Mouse (Mus musculus): Measurements from ENCODE around the gene Slc7a8.

Slc7a8 gene

GRCm38 (mm10) chr14:54737634-54738033, 44.1 kb downstream of the Slc7a8 start:
- DNase-seq (ENCODE audit: low spot score) = no peak

- no peak for DNase-seq (ENCODE audit: low spot score)
Measured at GRCm38 (mm10) chr14:54736555-54737552, 44.9 kb downstream of the Slc7a8 start.

GRCm38 (mm10) chr14:54735221-54735620, 46.5 kb downstream of the Slc7a8 start:
- no peak for DNase-seq (ENCODE audit: low spot score)

- no peak for DNase-seq (ENCODE audit: low spot score)
Measured at GRCm38 (mm10) chr14:54734004-54734403, 47.7 kb downstream of the Slc7a8 start.

GRCm38 (mm10) chr14:54732206-54732605, 49.5 kb downstream of the Slc7a8 start:
- DNase-seq (ENCODE audit: low spot score) = no peak

- DNase-seq (ENCODE audit: low spot score) = no peak
Measured at GRCm38 (mm10) chr14:54730305-54730704, 51.4 kb downstream of the Slc7a8 start.

- no peak for DNase-seq (ENCODE audit: low spot score)
Measured at GRCm38 (mm10) chr14:54728823-54729653, 52.7 kb downstream of the Slc7a8 start.

GRCm38 (mm10) chr14:54727565-54727964, 54.2 kb downstream of the Slc7a8 start:
- DNase-seq (ENCODE audit: low spot score) = no peak

- DNase-seq (ENCODE audit: low spot score) = no peak
Measured at GRCm38 (mm10) chr14:54724049-54724448, 57.7 kb downstream of the Slc7a8 start.

GRCm38 (mm10) chr14:54721711-54722110, 60.0 kb downstream of the Slc7a8 start:
- DNase-seq (ENCODE audit: low spot score) = no peak

- DNase-seq (ENCODE audit: low spot score) = no peak
Measured at GRCm38 (mm10) chr14:54720654-54721350, 60.9 kb downstream of the Slc7a8 start.

GRCm38 (mm10) chr14:54720041-54720440, 61.7 kb downstream of the Slc7a8 start:
- no peak for DNase-seq (ENCODE audit: low spot score)

- DNase-seq (ENCODE audit: low spot score) = no peak
Measured at GRCm38 (mm10) chr14:54715402-54715801, 66.3 kb downstream of the Slc7a8 start.

- DNase-seq (ENCODE audit: low spot score) = peak; percentile 48
Measured at GRCm38 (mm10) chr14:54714617-54715081, 67.1 kb downstream of the Slc7a8 start.

GRCm38 (mm10) chr14:54714121-54714520, 67.6 kb downstream of the Slc7a8 start:
- DNase-seq (ENCODE audit: low spot score) = peak; percentile 53

- DNase-seq (ENCODE audit: low spot score) = no peak
Measured at GRCm38 (mm10) chr14:54712861-54713260, 68.9 kb downstream of the Slc7a8 start.

GRCm38 (mm10) chr14:54712074-54712473, 69.7 kb downstream of the Slc7a8 start, which contains the start of gene Cebpe:
Gene Cebpe, minus strand, starts transcription at chr14:54712174.
- no peak for DNase-seq (ENCODE audit: low spot score)

GRCm38 (mm10) chr14:54709054-54709453, 72.7 kb downstream of the Slc7a8 start:
- no peak for DNase-seq (ENCODE audit: low spot score)

- no peak for DNase-seq (ENCODE audit: low spot score)
Measured at GRCm38 (mm10) chr14:54706589-54707320, 75.0 kb downstream of the Slc7a8 start.

GRCm38 (mm10) chr14:54705844-54706243, 75.9 kb downstream of the Slc7a8 start:
- DNase-seq (ENCODE audit: low spot score) = no peak

- no peak for DNase-seq (ENCODE audit: low spot score)
Measured at GRCm38 (mm10) chr14:54703207-54703606, 78.5 kb downstream of the Slc7a8 start.

All from testis, postnatal 14 days (tissue).